Mouse (Mus musculus): ENCODE data around the gene Plin5. TPM values are rescaled to one million over a fixed set of nuclear protein-coding genes. Genes with fewer than 3 reads are reported as not detected.

Plin5 gene
- polyA plus RNA-seq, 2 experiments = 0.10 TPM; not detected in 1

GRCm38 (mm10) chr17:56159729-56160128, 42.3 kb upstream of the Plin5 start:
- H3K9me3 ChIP-seq (ENCODE audit: control insufficient read depth, low read length) = no peaks in the 10 kb centered on the region
- H3K4me2 ChIP-seq (replicated peaks; ENCODE audit: low read depth, low read length, severe bottlenecking) = no peak overlapping the region
- ATAC-seq (ENCODE audit: low FRiP score, low read depth) (peak; percentile 11; the same call in 1 of the 2 replicates), DNase-seq (ENCODE audit: low spot score) (peak; percentile 51)
- H3K27me3 ChIP-seq (ENCODE audit: control insufficient read depth, insufficient read depth, low read length) = no peaks in the 10 kb centered on the region
- H3K4me1 ChIP-seq (ENCODE audit: control insufficient read depth, insufficient read depth, low read length) = peaks cover 7% of the 10 kb centered on the region; the same call in 1 of the 2 replicates
- H3K4me3 ChIP-seq (replicated peaks; ENCODE audit: low read length) = no peak overlapping the region
- no peaks in the 10 kb centered on the region for H3K36me3 ChIP-seq (ENCODE audit: control insufficient read depth, insufficient read depth, low read length)
- no peak for TF ChIP-seq POLR2A (IDR thresholded peaks at IDR 0.05; ENCODE audit: borderline replicate concordance, extremely low read depth, insufficient read depth, insufficient read length)
- no peak overlapping the region for H3K27ac ChIP-seq (replicated peaks; ENCODE audit: low read depth, low read length)
- under 1% methylated on average over 9 of the region's 9 CpGs for WGBS
- no peak overlapping the region for H3K9ac ChIP-seq (ENCODE audit: low read depth, low read length, severe bottlenecking)

DNA sequence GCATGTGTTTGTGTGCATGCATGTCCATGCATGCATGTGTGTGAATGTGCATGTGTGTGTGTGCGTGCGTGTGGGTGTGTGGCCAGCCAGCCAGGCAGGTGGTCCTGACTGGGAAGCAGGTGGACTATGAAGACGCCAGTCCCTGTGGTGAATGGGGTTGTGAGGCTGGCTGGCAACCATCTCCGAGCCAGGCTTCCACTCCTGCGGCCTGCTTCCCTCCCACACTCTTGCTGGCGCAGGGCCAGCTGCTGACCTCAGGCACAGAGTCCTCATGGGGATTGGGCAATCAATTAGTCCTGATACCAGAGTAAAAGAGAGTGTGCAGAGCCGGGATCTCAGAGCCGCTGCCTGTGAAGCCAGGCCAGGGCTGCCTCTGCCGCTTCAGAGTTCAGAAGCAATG, 36.2 kb upstream of the Plin5 start:
- DNase-seq (ENCODE audit: low spot score) = peak; percentile 38
- no peak for TF ChIP-seq POLR2A (IDR thresholded peaks at IDR 0.05; ENCODE audit: borderline replicate concordance, extremely low read depth, insufficient read depth, insufficient read length)
- H3K4me1 ChIP-seq (ENCODE audit: control insufficient read depth, insufficient read depth, low read length) = peaks cover 3% of the 10 kb centered on the region; the same call in 1 of the 2 replicates
- no peak overlapping the region for H3K27ac ChIP-seq (replicated peaks; ENCODE audit: low read depth, low read length)
- 0 out of 2 replicates have a peak, but pooled peaks have one; percentile 5 for ATAC-seq (ENCODE audit: low FRiP score, low read depth)
- H3K4me2 ChIP-seq (replicated peaks; ENCODE audit: low read depth, low read length, severe bottlenecking) = no peak overlapping the region
- WGBS = 37% methylated on average over 9 of the region's 9 CpGs
- peaks cover 19% of the 10 kb centered on the region for H3K27me3 ChIP-seq (ENCODE audit: control insufficient read depth, insufficient read depth, low read length)
- H3K9ac ChIP-seq (ENCODE audit: low read depth, low read length, severe bottlenecking) = no peak overlapping the region
- no peaks in the 10 kb centered on the region for H3K36me3 ChIP-seq (ENCODE audit: control insufficient read depth, insufficient read depth, low read length)
- H3K4me3 ChIP-seq (replicated peaks; ENCODE audit: low read length) = no peak overlapping the region
- no peaks in the 10 kb centered on the region for H3K9me3 ChIP-seq (ENCODE audit: control insufficient read depth, low read length)

DNA sequence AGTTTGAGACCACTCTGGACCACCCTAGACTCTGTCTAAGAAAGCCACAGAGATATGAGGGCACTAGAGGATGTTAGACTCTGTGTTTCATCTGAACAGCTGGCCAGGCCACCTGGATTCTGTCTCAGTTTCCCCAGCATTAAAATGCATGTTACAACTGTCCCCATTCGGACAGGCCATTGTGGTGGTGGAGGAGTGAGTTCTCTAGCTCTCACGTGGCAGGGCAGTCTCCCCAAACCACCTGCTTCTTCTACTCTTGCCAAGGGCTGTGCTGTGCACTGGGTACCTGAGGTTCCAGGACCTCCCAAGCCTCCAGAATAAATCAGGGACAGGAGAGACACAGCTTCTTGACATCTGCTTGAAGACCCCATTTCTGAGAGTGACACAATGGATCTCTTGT, 32.5 kb upstream of the Plin5 start:
- TF ChIP-seq POLR2A (IDR thresholded peaks at IDR 0.05; ENCODE audit: borderline replicate concordance, extremely low read depth, insufficient read depth, insufficient read length) = no peak
- peaks cover 48% of the 10 kb centered on the region for H3K27me3 ChIP-seq (ENCODE audit: control insufficient read depth, insufficient read depth, low read length)
- H3K4me2 ChIP-seq (replicated peaks; ENCODE audit: low read depth, low read length, severe bottlenecking) = no peak overlapping the region
- WGBS = 40% methylated on average over 2 of the region's 2 CpGs
- H3K27ac ChIP-seq (replicated peaks; ENCODE audit: low read depth, low read length) = no peak overlapping the region
- no peak for ATAC-seq (ENCODE audit: low FRiP score, low read depth)
- no peaks in the 10 kb centered on the region for H3K36me3 ChIP-seq (ENCODE audit: control insufficient read depth, insufficient read depth, low read length)
- H3K9me3 ChIP-seq (ENCODE audit: control insufficient read depth, low read length) = no peaks in the 10 kb centered on the region
- no peak overlapping the region for H3K9ac ChIP-seq (ENCODE audit: low read depth, low read length, severe bottlenecking)
- peaks cover 3% of the 10 kb centered on the region; the same call in 1 of the 2 replicates for H3K4me1 ChIP-seq (ENCODE audit: control insufficient read depth, insufficient read depth, low read length)
- DNase-seq (ENCODE audit: low spot score) = no peak
- no peak overlapping the region for H3K4me3 ChIP-seq (replicated peaks; ENCODE audit: low read length)

DNA sequence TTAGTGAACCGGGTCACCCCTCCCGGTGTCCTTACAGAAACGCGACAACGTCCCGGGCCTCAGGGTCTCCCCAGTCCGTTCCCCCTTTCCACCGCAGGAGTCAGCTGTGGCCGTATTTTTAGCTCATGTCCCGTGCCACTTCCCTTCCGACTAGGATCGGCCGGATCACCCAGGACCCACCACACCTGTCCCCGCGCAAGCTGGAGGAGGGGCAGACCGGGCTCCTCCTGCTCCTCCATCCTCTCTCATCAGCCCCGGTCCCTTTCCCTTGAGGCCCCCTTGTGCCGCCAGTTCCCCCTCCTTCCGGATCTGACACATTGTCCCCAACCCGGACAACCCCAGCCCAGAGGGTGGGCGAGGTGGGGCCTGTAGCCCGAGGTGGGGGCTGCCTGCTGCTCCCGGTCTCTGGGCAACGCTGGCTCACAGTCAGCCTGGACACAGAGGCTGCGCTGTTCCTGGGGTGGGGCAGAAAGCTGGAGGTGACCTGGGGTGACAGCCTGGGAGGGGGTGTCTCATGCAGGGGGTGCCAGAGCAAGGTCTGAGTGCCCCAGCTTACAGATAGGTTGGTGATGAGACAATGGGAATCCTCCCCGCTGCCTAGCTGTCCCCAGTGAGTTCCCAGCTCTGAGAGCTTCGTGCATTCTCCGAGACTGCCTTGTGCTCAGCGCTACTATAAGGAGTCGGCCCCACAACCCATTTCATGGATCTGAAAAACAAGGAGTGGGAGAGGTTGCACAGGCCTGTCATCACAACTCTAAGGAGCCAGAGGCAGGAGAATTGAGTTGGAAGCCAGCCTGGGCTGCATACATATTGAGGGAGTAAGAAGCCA, 31.6 kb upstream of the Plin5 start:
- Histone ChIP-seq H3K4me1 (ENCODE audit: control insufficient read depth, insufficient read depth, low read length) (peaks cover 3% of the 10 kb centered on the region; the same call in 1 of the 2 replicates), H3K27me3 (ENCODE audit: control insufficient read depth, insufficient read depth, low read length) (peaks cover 48% of the 10 kb centered on the region), H3K9me3 (ENCODE audit: control insufficient read depth, low read length) (no peaks in the 10 kb centered on the region), H3K4me2 (replicated peaks; ENCODE audit: low read depth, low read length, severe bottlenecking) (peak overlapping the region; percentile 35), H3K9ac (ENCODE audit: low read depth, low read length, severe bottlenecking) (0 out of 2 replicates have a peak overlapping the region, but pooled peaks have one; percentile 32), H3K27ac (replicated peaks; ENCODE audit: low read depth, low read length) (no peak overlapping the region), H3K4me3 (replicated peaks; ENCODE audit: low read length) (peak overlapping the region; percentile 8; the same call in 1 of the 2 replicates), H3K36me3 (ENCODE audit: control insufficient read depth, insufficient read depth, low read length) (no peaks in the 10 kb centered on the region)
- WGBS = 2% methylated on average over 26 of the region's 30 CpGs
- ATAC-seq (ENCODE audit: low FRiP score, low read depth) (peak; percentile 61), DNase-seq (ENCODE audit: low spot score) (no peak)
- no peak for TF ChIP-seq POLR2A (IDR thresholded peaks at IDR 0.05; ENCODE audit: borderline replicate concordance, extremely low read depth, insufficient read depth, insufficient read length)

DNA sequence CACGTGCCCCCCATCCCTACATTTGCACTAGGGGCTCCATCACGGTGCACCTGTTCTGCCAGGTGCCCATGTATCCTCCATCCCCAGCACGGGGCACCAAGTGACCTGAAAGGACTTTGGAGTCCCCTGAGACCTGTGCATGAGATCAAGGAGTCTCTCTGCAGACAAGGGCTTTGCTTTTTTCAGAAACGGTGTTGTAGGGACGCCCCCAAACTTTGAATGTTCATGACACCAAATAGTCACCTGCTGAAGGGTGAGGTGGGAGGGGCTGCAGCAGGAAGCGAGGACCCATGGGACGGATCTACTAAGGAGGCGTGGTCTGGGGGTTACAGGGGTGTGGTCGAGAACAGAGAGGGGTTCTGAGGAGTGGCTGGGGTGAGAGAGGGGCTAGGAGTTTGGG, 30.9 kb upstream of the Plin5 start:
- 14% methylated on average over 9 of the region's 9 CpGs for WGBS
- Histone ChIP-seq H3K4me3 (replicated peaks; ENCODE audit: low read length) (0 out of 2 replicates have a peak overlapping the region, but pooled peaks have one; percentile 8), H3K27me3 (ENCODE audit: control insufficient read depth, insufficient read depth, low read length) (peaks cover 48% of the 10 kb centered on the region), H3K27ac (replicated peaks; ENCODE audit: low read depth, low read length) (no peak overlapping the region), H3K9me3 (ENCODE audit: control insufficient read depth, low read length) (no peaks in the 10 kb centered on the region), H3K4me2 (replicated peaks; ENCODE audit: low read depth, low read length, severe bottlenecking) (peak overlapping the region; percentile 35; the same call in 1 of the 2 replicates), H3K9ac (ENCODE audit: low read depth, low read length, severe bottlenecking) (no peak overlapping the region), H3K36me3 (ENCODE audit: control insufficient read depth, insufficient read depth, low read length) (no peaks in the 10 kb centered on the region), H3K4me1 (ENCODE audit: control insufficient read depth, insufficient read depth, low read length) (no peaks in the 10 kb centered on the region)
- ATAC-seq (ENCODE audit: low FRiP score, low read depth) = no peak
- DNase-seq (ENCODE audit: low spot score) = no peak
- no peak for TF ChIP-seq POLR2A (IDR thresholded peaks at IDR 0.05; ENCODE audit: borderline replicate concordance, extremely low read depth, insufficient read depth, insufficient read length)
